Mouse (Mus musculus): Measurements from ENCODE around the gene Bud31.
"Not testable (repeated sequence)": the region's sequence is repeated elsewhere in the genome, so short reads cannot be mapped to it uniquely, and the experiment has no call there.

Gene Bud31

GRCm38 (mm10) chr5:145139571-145140519, at the start of gene Bud31, which contains the start of gene Pdap1:
Gene Bud31 (plus strand): TSS chr5:145140362.
Gene Pdap1 (minus strand): TSS chr5:145140238.
- DNase-seq (ENCODE audit: low read depth, low spot score): peak; percentile 95

GRCm38 (mm10) chr5:145096195-145096594, 44.0 kb upstream of the Bud31 start:
- no peak for DNase-seq (ENCODE audit: low read depth, low spot score)

- no peak for DNase-seq (ENCODE audit: low read depth, low spot score)
These were observed 41.8 kb upstream of the Bud31 start for GRCm38 (mm10) chr5:145098340-145098821.

- DNase-seq (ENCODE audit: low read depth, low spot score): no peak
These were observed 39.2 kb upstream of the Bud31 start for GRCm38 (mm10) chr5:145100960-145101359.

GRCm38 (mm10) chr5:145101451-145101850, 38.7 kb upstream of the Bud31 start:
- DNase-seq (ENCODE audit: low read depth, low spot score): not testable (repeated sequence)

- DNase-seq (ENCODE audit: low read depth, low spot score): no peak
These were observed 37.5 kb upstream of the Bud31 start for GRCm38 (mm10) chr5:145102706-145103105.

- DNase-seq (ENCODE audit: low read depth, low spot score): no peak
These were observed 35.8 kb upstream of the Bud31 start for GRCm38 (mm10) chr5:145104328-145104727.

- no peak for DNase-seq (ENCODE audit: low read depth, low spot score)
These were observed 34.4 kb upstream of the Bud31 start for GRCm38 (mm10) chr5:145105694-145106275.

GRCm38 (mm10) chr5:145110401-145110800, 29.8 kb upstream of the Bud31 start:
- no peak for DNase-seq (ENCODE audit: low read depth, low spot score)

GRCm38 (mm10) chr5:145112566-145112965, 27.6 kb upstream of the Bud31 start:
- no peak for DNase-seq (ENCODE audit: low read depth, low spot score)

GRCm38 (mm10) chr5:145113416-145113815, 26.7 kb upstream of the Bud31 start:
- peak; percentile 20 for DNase-seq (ENCODE audit: low read depth, low spot score)

GRCm38 (mm10) chr5:145114071-145114605, 26.0 kb upstream of the Bud31 start, which contains the start of gene Arpc1b:
Gene Arpc1b (plus strand): TSS chr5:145114215.
- peak; percentile 81 for DNase-seq (ENCODE audit: low read depth, low spot score)

GRCm38 (mm10) chr5:145114606-145115473, 25.3 kb upstream of the Bud31 start:
- DNase-seq (ENCODE audit: low read depth, low spot score): peak; percentile 71

- DNase-seq (ENCODE audit: low read depth, low spot score): no peak
These were observed 24.4 kb upstream of the Bud31 start for GRCm38 (mm10) chr5:145115736-145116135.

- peak; percentile 81 for DNase-seq (ENCODE audit: low read depth, low spot score)
These were observed 23.8 kb upstream of the Bud31 start for GRCm38 (mm10) chr5:145116316-145116715.

GRCm38 (mm10) chr5:145116916-145117315, 23.2 kb upstream of the Bud31 start:
- peak; percentile 58 for DNase-seq (ENCODE audit: low read depth, low spot score)

- DNase-seq (ENCODE audit: low read depth, low spot score): no peak
These were observed 22.2 kb upstream of the Bud31 start for GRCm38 (mm10) chr5:145118005-145118404.

GRCm38 (mm10) chr5:145118461-145118860, 21.7 kb upstream of the Bud31 start:
- DNase-seq (ENCODE audit: low read depth, low spot score): no peak

GRCm38 (mm10) chr5:145119385-145119784, 20.8 kb upstream of the Bud31 start:
- DNase-seq (ENCODE audit: low read depth, low spot score): peak; percentile 61

- no peak for DNase-seq (ENCODE audit: low read depth, low spot score)
These were observed 19.2 kb upstream of the Bud31 start for GRCm38 (mm10) chr5:145120921-145121320.

- no peak for DNase-seq (ENCODE audit: low read depth, low spot score)
These were observed 16.8 kb upstream of the Bud31 start for GRCm38 (mm10) chr5:145123396-145123795.

Measured in CD4-positive helper T cell, adult 2 months (primary cell).